Mouse (Mus musculus) layer of hippocampus, adult 8-10 months (tissue): Measurements from ENCODE around the gene Slc35e3. TPM values are rescaled to one million over a fixed set of nuclear protein-coding genes. Genes with fewer than 3 reads are reported as not detected.

Experiments used
- DNase-seq, 2 experiments: peaks; one replicate each; pipeline ENCODE4 v3.0.0; 2022; ENCODE audit warnings: low spot score in 2 of 2
- total RNA-seq, 4 experiments: library from RNA; stranded (reverse); gene quantifications; 2 replicates each; pipeline ENCODE4 v1.2.4; 2022

Slc35e3 gene
- total RNA-seq, 4 experiments from 2014 or later, result 29.7 to 33.1 (median 31.9) TPM

DNA sequence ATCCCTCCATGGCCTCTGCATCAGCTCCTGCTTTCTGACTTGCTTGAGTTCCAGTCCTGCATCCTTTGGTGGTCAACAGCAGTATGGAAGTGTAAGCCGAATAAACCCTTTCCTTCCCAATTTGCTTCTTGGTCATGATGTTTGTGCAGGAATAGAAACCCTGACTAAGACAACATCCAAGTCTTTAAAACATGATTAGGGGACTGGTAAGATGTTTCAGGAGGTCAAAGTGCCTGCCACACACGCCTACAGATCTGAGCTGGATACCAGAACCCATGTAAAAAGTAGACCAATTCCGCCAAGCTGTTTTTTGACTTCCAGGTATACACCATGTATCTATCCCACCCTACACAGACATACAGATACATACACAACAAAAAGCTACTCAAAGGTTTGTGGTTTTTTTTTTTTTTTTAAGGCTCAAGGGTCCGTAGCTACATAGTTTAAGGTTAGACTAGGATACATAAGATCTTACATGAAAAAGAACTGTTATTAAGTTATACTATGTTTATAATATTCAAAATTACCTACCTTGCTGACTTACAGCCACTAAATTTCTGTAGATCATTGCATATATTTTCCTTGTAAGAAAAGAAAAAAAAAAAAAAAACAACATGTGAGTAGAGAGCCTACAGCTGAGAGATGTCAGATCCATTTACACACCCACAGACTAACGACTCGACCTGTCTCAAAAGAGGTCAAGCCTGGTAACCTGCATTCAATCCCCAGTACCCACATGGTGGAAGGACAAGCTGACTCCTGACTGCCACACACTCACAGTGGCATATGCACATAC is 44.9 kb downstream of the Slc35e3 start:
- no peak for DNase-seq

DNA sequence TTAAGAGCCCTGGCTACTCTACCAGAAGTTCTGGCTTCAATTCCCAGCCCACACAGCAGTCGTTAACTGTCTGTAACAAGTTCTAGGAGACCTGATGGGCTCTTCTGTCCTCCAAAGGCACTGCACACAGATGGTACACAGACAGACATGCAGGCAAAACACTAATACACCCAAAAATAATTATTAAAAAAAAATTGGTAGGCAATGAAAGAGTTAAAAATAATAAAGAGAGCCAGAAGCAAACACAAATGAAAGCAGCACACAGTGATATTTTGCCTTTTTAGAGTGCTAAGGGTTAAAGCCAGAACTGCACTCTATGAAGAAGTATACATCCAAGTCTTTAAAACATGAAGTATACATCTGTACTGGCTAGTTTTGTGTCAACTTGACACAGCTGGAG is 45.7 kb downstream of the Slc35e3 start:
- no peak for DNase-seq

DNA sequence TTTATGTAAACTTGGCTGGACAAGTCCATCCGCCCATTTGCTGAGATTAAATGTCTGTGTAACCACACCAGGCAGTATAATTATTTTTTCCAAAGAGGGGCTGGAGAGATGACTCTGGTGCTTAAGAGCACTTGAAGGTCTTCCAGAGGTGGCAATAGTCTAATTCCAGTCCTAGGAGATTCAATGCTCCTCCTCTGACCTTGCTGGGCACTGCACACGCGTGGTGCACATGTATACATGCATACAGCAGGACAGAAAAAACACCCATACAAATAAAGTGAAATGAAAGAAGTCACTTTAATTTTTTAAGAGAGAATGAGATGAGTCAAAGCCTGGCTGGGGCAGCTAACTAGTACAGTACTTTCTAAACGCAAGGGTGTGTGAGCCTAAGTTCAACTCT is 46.3 kb downstream of the Slc35e3 start:
- DNase-seq, result no peak

DNA sequence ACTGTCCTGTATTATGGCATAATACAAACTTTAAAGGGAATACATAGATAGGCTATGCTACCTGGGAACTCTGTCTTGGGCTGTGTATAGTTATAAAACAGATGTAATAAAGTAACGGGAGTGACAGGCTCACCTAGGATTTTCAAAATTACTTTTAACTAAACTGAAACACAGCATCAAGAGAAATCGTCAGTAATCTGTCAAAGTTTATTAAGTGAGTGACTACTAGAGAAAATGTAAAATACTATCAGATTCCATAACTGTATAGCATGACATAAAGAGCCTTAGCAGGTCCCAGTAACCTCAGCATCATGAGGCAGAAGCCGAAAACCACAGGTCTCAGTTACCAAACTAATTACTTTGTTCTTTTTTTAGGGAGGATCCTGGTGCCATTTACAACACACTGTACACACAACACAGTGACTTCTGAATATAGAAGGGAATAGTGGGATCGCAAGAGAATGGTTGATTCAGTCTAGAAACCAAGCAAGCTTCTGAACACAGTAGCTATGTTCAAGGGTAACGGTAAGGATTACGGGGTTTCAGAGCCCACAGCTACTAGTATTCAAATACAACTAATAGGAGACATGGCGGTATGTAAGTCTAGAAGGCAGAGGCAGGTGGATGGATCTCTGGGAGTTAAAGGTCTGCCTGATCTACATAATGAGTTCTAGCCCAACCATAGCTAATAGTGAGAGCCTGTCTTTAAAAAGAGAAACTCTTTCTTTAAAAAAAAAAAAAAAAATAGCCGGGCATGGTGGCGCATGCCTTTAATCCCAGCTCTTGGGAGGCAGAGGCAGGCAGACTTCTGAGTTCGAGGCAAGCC is 47.6 kb downstream of the Slc35e3 start:
- no peak for DNase-seq

DNA sequence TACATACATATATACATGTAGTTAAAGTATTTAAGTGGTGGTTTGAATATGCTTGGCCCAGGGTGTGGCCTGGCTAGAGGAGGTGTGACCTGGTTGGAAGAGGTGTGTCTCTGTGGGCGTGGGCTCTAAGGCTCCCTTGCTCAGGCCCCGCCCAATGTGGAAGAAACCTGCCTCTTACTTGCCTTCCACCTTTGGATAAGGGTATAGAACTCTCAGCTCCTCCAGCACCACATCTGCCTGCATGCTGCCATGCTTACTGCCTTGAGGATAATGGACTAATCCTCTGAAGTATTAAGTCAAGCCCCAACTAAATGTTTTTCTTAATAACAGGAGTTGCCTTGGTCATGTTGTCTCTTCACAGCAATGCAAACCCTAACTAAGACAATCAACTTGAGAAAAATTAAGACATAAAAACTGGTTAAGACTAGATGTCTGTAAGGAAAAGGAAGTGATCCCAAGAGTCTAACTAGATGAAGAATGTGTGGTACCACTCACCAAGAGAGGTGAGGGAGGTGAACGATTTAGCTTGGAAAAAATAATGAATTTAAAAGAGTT is 48.5 kb downstream of the Slc35e3 start:
- DNase-seq, result no peak

DNA sequence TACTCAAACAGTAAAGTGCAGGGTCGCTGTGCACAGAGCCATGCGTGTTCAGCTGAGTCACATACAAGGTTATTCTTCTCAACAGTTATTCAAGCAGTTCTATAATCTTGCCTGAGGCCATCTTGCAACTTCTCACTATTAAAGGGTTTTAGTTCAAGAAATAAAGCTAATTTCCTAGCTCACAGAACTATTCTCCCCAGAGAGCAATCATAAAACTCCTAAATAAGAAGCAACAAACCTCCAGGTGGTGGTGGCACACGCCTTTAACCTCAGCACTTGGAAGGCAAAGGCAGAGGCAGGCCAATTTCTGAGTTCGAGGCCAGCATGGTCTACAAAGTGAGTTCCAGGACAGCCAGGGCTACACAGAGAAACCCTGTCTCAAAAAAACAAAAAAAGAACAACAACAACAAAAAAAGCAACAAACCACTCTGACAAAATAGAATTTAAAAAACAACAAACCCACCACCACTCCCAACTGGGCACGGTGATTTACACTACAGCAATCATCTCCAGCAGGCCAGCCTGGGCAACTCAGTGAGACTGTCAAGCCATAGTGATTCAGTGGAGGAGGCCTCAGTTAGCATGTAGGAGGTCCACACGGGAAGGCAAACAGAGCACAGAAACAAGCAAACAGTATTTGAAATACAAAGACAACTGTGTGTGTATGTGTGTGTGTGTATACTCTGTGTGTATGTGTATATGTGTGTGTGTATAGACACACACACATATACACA is 49.2 kb downstream of the Slc35e3 start:
- no peak for DNase-seq

DNA sequence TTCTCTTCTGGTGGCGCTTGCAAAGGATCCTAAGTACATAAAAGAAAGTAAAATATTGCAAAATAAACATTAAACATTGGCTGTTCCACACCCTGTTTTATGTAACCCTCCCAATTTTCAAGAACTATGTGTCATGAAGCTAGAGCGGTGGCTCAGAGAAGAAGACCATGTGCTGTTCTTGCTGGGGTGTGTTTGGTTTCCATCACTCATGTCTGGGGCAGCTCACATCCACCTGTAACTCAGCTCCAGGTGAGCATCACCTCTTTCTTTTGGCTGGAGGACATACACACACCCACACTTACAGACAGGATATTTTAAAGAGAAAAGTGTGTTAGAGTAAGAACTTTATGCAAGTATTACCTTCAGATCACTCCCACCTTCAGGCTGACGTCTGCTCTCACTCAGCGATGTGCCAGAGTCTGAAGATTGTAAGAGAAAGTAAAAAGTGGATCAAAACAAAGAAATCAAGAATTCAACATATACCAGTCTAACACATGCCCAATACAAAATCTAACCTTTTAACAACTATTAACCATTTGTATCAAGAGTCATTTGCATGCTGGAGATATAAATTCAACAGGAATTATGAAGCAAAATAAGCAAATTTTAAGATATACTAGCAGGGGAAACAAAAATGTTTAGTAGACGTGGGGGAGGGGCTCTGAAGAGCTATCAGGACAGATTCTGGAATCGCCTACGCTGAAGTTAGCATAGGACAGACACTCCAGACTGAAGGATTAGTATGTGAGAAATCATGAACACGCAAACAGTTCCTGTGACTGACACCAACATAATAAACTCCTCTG is 49.9 kb downstream of the Slc35e3 start:
- no peak for DNase-seq

DNA sequence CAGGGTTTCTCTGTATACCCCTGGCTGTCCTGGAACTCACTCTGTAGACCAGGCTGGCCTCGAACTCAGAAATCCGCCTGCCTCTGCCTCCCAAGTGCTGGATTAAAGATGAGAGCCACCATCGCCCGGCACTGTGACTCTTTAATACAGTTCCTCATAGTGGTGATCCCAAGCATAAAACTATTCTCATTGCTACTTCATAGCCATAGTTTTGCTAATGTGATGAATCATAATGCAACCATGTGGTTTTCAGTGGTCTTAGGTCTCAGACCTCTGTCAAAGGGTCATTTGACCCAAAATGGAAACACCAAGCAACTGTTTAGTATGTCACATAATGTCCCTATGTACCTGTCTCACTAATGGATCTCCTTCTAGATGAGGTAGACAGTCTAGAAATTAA is 50.6 kb downstream of the Slc35e3 start:
- DNase-seq, result no peak

DNA sequence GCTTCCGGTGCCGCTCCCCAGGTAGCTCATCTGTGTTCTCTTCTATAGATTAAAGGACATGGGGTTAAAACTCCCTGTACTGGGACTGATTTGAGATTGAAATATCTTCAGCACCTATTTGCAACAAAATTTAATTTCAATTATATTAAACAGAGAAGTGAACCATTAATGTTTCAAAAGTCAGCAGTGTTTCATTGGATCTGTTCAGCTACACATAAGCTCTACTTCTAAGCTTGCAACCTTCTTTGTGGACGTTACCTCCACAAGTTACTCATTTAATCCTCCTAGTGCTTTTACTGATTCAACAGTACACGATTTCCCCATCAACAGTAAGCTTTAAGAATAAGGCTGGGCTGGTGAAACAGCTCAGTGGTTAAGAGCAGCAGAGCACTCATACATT is 51.1 kb downstream of the Slc35e3 start:
- no peak for DNase-seq

DNA sequence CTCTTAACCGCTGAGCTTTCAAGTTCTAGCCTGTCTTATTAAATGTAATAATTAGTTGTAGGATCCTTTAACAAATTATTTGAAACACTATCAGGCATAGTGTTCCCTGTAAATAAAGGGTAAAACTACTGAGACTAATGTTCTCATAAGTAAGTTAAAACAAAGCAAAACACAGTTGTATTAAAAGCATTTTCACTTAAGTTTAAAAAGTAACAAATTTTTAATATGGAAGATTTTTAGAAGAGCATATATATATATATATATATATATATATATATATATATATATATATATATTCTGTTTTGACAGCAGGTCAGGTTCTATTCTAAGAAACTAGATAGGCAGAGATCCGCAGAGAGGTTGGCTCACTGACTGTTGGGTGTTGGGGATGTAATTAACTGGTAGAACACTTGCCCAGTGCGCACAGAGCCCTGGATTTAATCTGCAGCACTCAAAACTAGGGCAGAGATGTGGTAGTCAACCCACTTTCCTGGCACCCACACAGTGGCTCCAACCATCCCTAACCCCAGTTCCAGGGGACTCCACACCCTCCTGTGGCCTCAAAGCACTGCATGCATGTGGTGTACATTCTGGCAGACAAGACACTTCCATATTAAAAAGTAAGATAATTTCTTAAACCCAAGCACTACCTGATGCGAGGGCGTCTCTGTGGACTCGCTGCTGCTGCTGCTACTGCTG is 51.8 kb downstream of the Slc35e3 start:
- no peak for DNase-seq

DNA sequence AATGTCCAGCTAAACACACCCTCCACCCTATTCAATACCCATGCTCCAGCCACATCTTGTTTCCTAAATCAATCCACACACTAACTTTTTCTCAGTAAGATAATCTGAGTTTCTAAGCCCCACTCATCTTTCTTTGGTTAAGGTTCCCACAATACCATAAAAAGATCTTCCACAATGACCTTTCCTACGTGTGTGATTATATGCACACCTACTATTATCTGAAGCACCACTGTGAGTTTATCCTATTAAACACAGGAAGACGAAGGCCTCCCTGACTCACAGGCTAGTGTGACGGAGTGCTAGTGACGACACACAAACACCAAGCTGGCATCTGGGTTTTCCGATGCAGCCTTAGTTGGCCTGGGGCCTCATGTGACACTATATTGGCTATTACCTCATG is 53.2 kb downstream of the Slc35e3 start:
- no peak for DNase-seq

DNA sequence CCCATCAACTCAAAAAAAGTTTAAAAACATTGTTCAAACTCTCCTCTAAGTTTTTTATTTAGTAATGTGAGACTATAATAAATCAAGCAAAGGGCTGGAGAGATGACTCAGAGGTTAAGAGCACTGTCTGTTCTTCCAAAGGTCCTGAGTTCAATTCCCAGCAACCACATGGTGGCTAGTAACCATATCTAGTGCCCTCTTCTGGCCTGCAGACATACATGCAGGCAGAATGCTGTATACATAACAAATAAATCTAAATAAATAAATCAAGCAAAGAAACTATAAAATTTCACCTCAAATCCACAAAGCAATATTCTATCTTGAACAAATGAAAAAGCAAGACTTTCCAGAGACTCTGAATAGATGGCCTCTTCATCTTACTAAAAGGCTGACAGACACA is 54.0 kb downstream of the Slc35e3 start:
- no peak for DNase-seq

DNA sequence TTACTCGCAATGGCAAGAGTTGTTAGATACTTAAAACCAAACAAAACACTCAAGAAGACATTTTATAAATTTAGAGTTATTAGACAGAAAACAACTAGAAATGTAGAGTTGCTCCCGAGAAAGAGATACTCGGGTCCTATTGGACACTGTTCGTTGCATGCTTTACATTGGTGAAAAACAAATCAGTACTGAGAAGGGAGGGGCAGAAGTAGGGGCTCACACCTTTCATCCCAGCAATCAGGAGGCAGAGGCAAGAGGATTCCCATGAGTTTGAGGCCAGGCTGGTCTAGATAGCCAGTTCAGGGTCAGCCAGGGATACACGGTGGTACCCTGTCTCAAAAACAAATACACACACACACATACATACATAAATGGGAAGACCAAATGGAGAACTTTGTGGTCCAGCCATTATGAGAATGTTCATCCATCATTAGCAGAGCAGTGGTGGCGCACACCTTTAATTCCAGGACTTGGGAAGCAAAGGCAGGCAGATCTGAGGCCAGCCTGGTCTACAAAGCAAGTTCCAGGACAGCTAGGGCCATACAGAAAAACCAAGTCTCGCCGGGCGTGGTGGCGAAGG is 54.7 kb downstream of the Slc35e3 start:
- no peak for DNase-seq

DNA sequence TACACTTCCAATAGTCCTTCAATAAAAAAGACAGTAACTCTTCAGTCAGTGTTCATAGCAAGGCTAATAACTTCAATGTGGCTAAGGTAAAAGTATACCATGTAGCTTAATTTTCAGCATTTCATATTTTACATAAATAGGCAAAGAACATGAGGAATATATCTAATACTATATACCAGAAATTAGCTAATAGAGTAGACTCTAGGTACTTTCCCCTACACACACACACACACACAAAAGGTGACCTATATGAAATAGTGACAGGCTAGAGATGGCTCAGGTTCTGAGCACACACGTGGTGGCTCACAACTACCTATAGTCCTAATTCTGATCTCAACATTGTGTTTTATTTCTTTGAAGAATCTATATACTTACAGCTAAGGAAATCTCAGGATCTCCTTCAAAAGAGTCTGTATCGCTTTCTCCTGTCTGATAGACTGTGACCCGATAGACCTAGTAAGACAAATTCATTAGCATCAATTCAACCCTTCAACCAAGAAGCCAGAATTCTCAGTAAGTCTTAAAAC is 55.3 kb downstream of the Slc35e3 start:
- no peak for DNase-seq

DNA sequence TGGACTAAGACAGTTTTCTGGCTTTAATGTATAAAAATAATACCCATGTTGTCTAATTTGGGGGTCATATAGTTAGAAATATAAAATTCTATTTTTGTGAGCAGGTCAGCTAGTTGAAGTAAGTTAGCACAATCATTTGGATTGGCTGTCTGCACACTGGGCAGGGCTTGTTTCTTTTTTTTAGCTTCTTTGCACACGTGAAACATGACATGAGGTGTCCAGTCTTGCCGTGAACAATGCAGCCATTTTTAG is 56.1 kb downstream of the Slc35e3 start:
- DNase-seq, result no peak

DNA sequence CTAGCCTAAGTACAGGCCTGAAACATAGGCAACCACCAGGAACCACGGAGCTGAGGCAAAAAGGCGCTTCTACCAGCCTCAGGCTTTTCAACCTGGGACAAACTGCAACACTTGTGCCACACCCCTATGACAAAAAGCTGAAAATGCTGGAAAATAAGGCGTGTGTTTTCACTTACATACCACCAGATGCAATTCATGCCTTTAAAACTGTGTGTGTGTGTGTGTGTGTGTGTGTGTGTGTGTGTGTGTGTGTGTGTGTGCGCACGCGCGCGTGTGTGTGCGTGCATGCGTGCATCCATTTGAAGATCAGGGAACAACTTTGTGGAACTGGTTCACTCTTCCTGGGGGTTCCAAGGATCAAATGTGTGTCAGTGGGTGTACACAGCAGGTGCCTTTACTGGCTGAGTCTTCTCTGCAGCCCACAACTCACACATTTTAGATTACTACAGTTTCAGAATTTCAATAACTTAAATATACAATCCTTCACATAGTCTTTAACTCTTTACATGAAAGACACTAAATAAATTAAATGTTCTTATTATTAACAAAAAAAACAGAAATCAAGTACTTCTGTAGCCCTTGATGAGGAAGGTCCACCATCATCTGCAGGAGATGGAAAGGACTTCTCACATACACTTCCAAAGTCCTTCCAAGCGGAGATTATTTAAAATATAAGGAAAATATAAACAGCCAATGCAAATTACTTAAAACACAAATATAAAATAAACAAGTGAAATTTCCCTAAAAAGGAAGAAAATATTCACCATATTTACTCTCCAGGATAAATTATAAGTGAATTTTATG is 56.7 kb downstream of the Slc35e3 start:
- no peak for DNase-seq

DNA sequence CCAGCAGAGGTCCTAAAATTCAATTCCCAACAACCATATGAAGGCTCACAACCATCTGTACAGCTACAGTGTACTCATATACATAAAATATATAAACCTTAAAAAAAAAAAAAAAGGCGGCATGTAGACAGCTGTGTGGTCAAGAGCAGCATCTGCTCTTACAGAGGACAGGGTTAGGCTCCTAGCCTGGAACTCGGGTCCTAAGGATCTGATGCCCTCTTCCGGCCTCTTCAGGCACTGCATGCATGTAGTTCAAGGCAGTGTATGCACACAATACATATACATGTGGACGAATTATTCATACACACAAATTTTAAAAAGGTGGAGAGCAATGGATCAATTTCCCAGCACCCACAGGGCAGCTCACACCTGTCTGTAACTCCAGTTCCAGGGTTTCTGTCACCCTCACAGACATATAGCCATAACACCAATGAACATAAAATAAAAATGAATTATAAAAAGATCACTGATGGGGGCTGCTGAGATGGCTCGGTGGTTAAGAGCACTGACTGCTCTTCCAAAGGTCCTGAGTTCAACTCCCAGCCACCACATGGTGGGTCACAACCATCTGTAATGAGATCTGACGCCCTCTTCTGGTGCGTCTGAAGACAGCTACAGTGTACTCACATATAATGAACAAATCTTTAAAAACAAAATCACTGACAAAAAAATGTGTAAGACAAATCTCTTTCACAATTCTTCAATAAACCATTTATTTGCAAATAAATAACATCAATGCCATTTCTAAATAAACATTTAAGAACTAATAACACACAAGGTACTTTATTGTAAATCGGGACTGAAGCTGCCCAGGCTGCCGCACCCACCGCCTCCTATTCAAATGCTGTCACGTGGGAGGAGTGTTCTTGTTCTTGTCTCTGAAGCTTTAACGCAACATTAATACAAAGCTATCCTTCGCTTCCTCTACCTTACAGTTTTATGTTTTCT is 57.7 kb downstream of the Slc35e3 start:
- no peak for DNase-seq

DNA sequence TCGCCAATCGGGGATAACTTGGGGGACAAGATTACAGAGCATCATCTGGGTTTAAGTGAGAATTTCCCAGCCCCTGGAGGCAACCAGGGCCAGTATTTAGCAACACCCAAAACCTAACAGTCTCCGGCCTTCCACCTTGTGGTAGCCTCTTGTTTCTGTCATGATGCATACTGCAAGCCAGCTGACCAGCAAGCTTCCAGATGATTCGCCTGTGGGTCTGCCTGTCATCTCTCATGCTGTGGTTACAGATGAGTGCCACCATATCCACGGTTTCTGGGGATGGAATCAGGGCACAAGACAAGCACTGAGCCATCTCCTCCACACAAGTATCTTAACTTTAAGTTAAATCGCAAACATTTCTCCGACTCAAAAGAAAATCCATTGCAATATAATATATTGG is 58.6 kb downstream of the Slc35e3 start:
- no peak for DNase-seq
